Mouse (Mus musculus) forebrain, embryonic 16.5 days (tissue): Measurements from ENCODE around the gene Zfp512. TPM values are rescaled to one million over a fixed set of nuclear protein-coding genes. Genes with fewer than 3 reads are reported as not detected.
"Not testable (repeated sequence)": the region's sequence is repeated elsewhere in the genome, so short reads cannot be mapped to it uniquely, and the experiment has no call there.

Experiments
- ATAC-seq: fragments of 200-750 bp; cut with Nextera tagmentation; 2 replicates; pipeline ENCODE4 v1.8.0; 2017; ENCODE audit warnings: mild to moderate bottlenecking, moderate library complexity
- H3K27ac ChIP-seq: fragments of 300-500 bp; sonication (generic); 2 replicates; pipeline ENCODE4 v1.5.1; 2014; ENCODE audit warnings: low read length, control low read depth
- H3K27me3 ChIP-seq: fragments of 300-500 bp; sonication (generic); replicated peaks from 2 replicates; pipeline ENCODE4 v1.6.1; 2014; ENCODE audit warnings: low read length; ENCODE audit not compliant: control insufficient read depth, insufficient read depth
- H3K36me3 ChIP-seq: fragments of 300-500 bp; sonication (generic); 2 replicates; pipeline ENCODE4 v1.6.1; 2014; ENCODE audit not compliant: control insufficient read depth, insufficient read depth
- H3K4me1 ChIP-seq: fragments of 300-500 bp; sonication (generic); replicated peaks from 2 replicates; pipeline ENCODE4 v1.6.1; 2014; ENCODE audit warnings: low read length; ENCODE audit not compliant: control insufficient read depth, insufficient read depth
- H3K4me2 ChIP-seq: fragments of 300-500 bp; sonication (generic); 2 replicates; pipeline ENCODE4 v1.6.1; 2014; ENCODE audit warnings: mild to moderate bottlenecking, low read length, control low read depth
- H3K4me3 ChIP-seq: fragments of 300-500 bp; sonication (generic); replicated peaks from 2 replicates; pipeline ENCODE4 v1.5.1; 2014; ENCODE audit warnings: mild to moderate bottlenecking, low read length, control low read depth
- H3K9ac ChIP-seq: fragments of 300-500 bp; sonication (generic); replicated peaks from 2 replicates; pipeline ENCODE4 v1.6.1; 2014; ENCODE audit warnings: low read depth, low read length, control low read depth
- H3K9me3 ChIP-seq: fragments of 300-500 bp; sonication (generic); 2 replicates; pipeline ENCODE4 v1.6.1; 2016; ENCODE audit warnings: low read length; ENCODE audit not compliant: control insufficient read depth
- WGBS: fragments of 180-500 bp; shearing (Covaris S2); extraction: QIAGEN DNeasy Blood & Tissue Kit; methylation state at CpG from one replicate; pipeline ENCODE4 v1.1.7; 2014; 5-methylcytosine and 5-hydroxymethylcytosine counted together
- polyA plus RNA-seq: library from polyadenylated mRNA; unstranded; fragments of >200 nt; fragmentation: Nextera tagmentation; extraction: Ambion mirVana; gene quantifications from 2 replicates; pipeline ENCODE4 v1.2.1, GENCODE M21; 2015

Gene Zfp512
- polyA plus RNA-seq, result 127 and 138 TPM in 2 replicates

DNA sequence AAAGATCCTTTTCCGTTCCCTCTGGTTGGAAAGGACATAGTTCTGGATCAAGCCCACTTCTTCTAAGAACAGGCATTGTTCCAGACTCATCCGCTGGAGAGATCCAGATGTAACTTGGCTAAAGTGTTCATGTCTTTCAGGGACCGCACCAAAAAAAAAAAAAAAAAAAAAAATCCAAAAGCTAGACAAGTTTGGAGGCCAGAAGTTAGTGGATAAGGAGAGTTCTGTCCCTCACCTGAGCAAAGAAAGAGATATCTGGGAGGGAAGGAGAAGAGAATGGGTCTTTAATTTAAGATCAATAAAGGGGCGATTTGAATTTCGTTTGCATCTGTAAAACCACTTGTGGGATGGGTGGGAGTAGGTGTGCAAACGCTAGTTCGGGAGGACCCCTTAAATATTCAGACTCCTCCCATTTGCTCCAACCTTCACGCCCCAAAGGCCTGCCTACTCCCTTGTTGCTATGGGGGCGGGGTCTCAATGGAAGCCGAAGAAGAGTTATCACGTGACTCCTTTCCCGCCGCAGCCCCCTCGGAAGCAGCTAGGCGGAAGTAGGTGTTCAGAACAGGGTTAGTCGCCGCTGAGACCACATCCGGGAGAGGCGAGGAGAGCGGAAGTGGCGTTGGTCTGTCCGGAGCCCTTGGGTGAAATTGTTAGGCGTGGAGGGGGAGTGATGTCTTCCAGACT is at the start of gene Zfp512:
Gene Zfp512 (plus strand): TSS at position 554 of the 684 bp plus-strand sequence.
- peak; percentile 99 for ATAC-seq
- no peaks in the 10 kb centered on the region for H3K36me3 ChIP-seq
- no peaks in the 10 kb centered on the region for H3K9me3 ChIP-seq
- peak within 1 kb of the TSS; percentile 67 for H3K4me3 ChIP-seq
- no peak within 1 kb of the TSS for H3K27ac ChIP-seq
- peak within 1 kb of the TSS; percentile 93 for H3K4me2 ChIP-seq
- WGBS, result 6% methylated on average over 23 of the region's 23 CpGs
- H3K27me3 ChIP-seq, result no peaks in the 10 kb centered on the region
- H3K9ac ChIP-seq, result peak within 1 kb of the TSS; percentile 66
- H3K4me1 ChIP-seq, result peaks cover 15% of the 10 kb centered on the region

DNA sequence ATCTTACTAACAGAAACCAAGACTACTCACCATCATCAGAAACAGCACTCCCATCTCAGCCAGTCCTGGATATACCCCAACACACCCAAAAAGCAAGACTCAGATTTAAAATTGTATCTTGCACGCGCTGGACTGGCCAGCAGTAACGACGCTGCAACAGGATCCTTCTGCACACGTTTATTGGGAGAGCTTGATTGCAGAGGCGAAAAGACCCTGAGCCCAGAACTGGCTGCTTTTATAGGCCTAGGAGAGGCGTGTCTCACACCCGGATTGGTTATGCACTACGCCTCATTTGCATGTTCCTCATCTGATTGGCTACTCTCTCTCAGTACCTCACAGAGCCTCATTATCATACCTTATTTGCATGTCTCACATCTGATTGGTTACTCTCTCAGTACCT is 17.5 kb upstream of the Zfp512 start:
- not testable (repeated sequence) for H3K4me3 ChIP-seq, H3K36me3 ChIP-seq, H3K27ac ChIP-seq, H3K9ac ChIP-seq, H3K4me2 ChIP-seq, H3K9me3 ChIP-seq, H3K27me3 ChIP-seq, ATAC-seq, H3K4me1 ChIP-seq
- WGBS, result 95% methylated on average over 9 of the region's 9 CpGs

DNA sequence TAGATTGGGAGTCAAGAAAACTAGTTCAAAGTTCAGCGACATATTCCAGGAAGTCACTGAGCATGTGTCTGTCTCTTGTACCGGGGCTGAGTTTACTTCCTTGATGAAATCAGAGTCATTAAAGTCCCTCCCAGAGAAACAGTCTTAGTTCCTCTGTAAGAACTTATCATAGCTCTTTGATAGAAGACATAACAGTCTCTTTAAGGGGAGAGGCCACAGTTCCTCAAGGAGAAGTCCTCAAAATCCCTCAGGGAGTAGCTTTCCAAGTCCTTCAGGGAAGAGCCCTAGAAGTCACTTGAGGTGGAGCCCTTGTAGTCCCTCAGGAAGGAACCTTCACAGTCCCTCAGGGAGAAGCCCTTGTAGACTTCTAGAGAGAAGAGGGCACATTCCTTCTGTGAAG is 895 bp upstream of the Zfp512 start:
- H3K9me3 ChIP-seq, result no peaks in the 10 kb centered on the region
- H3K27me3 ChIP-seq, result no peaks in the 10 kb centered on the region
- H3K4me1 ChIP-seq, result peaks cover 15% of the 10 kb centered on the region
- no peak overlapping the region for H3K4me2 ChIP-seq
- H3K4me3 ChIP-seq, result no peak overlapping the region
- WGBS, result 90% methylated on average over 2 of the region's 2 CpGs
- no peak overlapping the region for H3K27ac ChIP-seq
- no peak overlapping the region for H3K9ac ChIP-seq
- no peaks in the 10 kb centered on the region for H3K36me3 ChIP-seq
- no peak for ATAC-seq

DNA sequence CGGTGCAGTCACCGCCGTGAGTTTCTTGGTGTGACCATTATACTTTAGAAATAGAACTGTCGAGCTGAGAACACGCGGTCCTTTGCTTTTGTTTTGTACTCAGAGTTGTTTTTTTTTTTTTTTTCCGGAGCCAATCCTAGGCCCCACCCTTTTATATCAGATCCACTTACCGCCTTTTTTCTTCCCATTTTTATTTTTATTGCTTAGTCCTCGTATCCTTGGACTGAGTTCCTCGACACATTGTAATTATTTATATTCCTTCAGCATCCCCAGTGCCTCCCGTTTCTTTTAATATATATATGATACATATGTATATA is 289 bp downstream of the Zfp512 start:
- Histone ChIP-seq H3K36me3 (no peaks in the 10 kb centered on the region), H3K27ac (no peak overlapping the region), H3K9me3 (no peaks in the 10 kb centered on the region), H3K4me2 (peak overlapping the region; percentile 93), H3K9ac (peak overlapping the region; percentile 59), H3K4me1 (peaks cover 15% of the 10 kb centered on the region), H3K4me3 (peak overlapping the region; percentile 67), H3K27me3 (no peaks in the 10 kb centered on the region)
- WGBS, result under 1% methylated on average over 11 of the region's 11 CpGs
- no peak for ATAC-seq

DNA sequence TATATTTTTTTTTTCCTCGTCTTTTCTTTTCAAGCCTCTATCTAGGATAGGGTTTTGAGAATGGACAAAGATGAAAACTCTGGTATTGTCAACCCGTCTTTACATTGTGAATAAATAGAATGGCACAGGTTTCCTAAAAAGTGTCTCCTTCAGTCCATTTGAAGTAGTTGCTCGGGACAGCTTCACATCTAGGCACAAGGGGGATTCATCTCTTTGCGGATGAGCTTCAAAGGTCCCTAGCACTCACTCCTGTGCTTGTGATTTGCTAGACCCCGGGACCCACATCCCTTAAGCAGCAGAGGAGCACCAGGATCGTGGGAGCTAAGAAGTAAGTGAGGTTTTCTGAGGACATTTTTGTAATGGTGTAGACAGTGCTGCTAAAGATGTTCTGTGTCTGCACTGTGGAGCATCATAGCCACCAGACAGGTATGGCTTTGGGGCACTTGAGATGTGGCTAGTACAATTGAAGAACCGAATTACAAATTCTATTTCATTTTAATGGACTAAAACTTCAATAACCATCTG is 717 bp downstream of the Zfp512 start:
- 14% methylated on average over 7 of the region's 7 CpGs for WGBS
- peak overlapping the region; percentile 93 for H3K4me2 ChIP-seq
- H3K4me1 ChIP-seq, result peaks cover 15% of the 10 kb centered on the region
- no peaks in the 10 kb centered on the region for H3K9me3 ChIP-seq
- peak overlapping the region; percentile 66 for H3K9ac ChIP-seq
- H3K4me3 ChIP-seq, result peak overlapping the region; percentile 67
- H3K27ac ChIP-seq, result no peak overlapping the region
- H3K27me3 ChIP-seq, result no peaks in the 10 kb centered on the region
- no peaks in the 10 kb centered on the region for H3K36me3 ChIP-seq
- ATAC-seq, result no peak

DNA sequence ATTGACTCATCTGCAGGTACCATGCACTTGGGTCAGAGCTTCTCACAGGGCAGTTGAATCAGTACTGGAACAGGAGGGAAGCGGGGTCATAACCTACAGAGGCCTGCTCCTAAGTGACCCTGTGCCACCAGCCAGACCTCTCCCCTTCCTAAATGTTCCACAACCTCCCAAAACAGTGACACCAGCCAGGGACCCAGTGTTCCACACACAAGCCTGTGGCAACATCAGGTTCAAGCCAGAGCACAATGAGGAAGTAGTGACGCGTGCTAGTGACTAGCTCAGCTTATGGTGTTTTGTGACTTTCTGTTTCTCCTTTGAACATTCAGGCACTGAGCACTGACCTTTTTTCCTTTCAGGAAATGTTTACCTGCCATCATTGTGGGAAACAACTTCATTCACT is 15.6 kb downstream of the Zfp512 start:
- Histone ChIP-seq H3K4me2 (no peak overlapping the region), H3K4me3 (no peak overlapping the region), H3K36me3 (peaks cover 43% of the 10 kb centered on the region), H3K27ac (no peak overlapping the region), H3K4me1 (no peaks in the 10 kb centered on the region), H3K9ac (no peak overlapping the region), H3K27me3 (no peaks in the 10 kb centered on the region), H3K9me3 (no peaks in the 10 kb centered on the region)
- no peak for ATAC-seq
- WGBS, result 97% methylated on average over 3 of the region's 3 CpGs

DNA sequence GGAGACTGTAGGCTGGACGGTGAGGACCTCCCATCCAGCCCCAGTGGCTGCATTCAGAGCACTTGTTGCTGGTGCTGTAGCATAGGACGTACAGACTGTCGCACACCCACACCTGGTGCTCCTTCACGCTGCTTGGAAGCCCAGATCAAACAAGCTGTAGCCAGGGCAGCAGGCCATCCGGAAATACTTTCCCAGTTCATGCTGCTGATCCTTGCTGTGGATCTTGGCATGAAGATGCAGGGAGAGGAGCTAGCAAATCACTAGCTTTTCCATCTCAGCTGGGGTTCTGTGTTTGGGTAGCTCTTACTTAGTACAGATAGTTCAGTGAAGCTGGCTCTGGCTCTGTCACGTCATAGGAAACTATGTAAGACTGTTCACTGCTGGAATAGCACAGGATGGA is 17.5 kb downstream of the Zfp512 start:
- WGBS, result 93% methylated on average over 6 of the region's 6 CpGs
- H3K9ac ChIP-seq, result no peak overlapping the region
- H3K36me3 ChIP-seq, result peaks cover 60% of the 10 kb centered on the region
- H3K9me3 ChIP-seq, result no peaks in the 10 kb centered on the region
- no peak overlapping the region for H3K4me3 ChIP-seq
- no peak overlapping the region for H3K4me2 ChIP-seq
- no peak for ATAC-seq
- no peaks in the 10 kb centered on the region for H3K27me3 ChIP-seq
- H3K4me1 ChIP-seq, result no peaks in the 10 kb centered on the region
- H3K27ac ChIP-seq, result no peak overlapping the region

DNA sequence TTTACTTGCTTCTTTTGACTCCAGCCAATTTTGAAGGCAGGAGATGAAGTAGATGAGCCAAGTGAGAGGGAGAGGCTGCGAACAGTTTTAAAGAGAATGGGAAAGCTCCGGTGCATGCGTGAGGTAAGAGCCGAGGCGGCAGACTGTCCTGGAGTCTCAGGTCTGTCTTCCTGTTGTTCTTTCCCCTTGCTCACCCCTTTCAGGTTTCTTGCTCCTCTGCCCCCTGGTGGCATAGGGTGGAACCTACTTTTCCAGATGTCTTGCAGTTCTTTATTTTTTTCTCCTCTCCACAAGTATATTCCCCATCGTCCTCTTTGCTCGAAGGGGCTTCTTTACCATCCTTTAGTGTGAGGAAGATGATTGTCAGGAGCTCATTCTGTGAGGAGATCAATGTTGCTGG is 18.1 kb downstream of the Zfp512 start:
- Histone ChIP-seq H3K9ac (no peak overlapping the region), H3K4me3 (no peak overlapping the region), H3K4me1 (no peaks in the 10 kb centered on the region), H3K9me3 (no peaks in the 10 kb centered on the region), H3K27ac (no peak overlapping the region), H3K4me2 (no peak overlapping the region), H3K36me3 (peaks cover 61% of the 10 kb centered on the region), H3K27me3 (no peaks in the 10 kb centered on the region)
- 82% methylated on average over 7 of the region's 7 CpGs for WGBS
- ATAC-seq, result no peak

DNA sequence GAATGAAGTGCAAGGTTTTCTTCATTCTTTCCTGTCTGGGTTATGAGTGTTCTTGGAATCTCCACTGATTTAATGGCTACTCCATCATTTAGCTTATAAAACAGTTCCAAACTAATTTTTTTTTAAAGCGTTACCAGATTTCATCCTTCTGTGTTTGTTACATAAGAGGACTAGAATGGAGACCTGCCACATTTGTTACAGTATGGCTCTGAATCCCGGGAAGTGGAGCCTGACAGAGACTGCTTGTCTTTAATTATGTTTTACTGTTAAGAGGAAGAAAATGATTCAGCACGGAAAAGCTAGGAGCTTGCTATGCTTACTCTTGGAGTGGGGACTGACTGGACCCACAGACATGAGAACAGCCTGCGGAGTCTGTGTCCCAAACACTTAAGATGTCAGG is 28.3 kb downstream of the Zfp512 start:
- H3K4me2 ChIP-seq, result no peak overlapping the region
- no peak for ATAC-seq
- H3K27ac ChIP-seq, result no peak overlapping the region
- H3K4me1 ChIP-seq, result no peaks in the 10 kb centered on the region
- no peaks in the 10 kb centered on the region for H3K27me3 ChIP-seq
- H3K36me3 ChIP-seq, result peaks cover 48% of the 10 kb centered on the region
- no peak overlapping the region for H3K9ac ChIP-seq
- WGBS, result 95% methylated on average over 4 of the region's 4 CpGs
- no peak overlapping the region for H3K4me3 ChIP-seq
- no peaks in the 10 kb centered on the region for H3K9me3 ChIP-seq

DNA sequence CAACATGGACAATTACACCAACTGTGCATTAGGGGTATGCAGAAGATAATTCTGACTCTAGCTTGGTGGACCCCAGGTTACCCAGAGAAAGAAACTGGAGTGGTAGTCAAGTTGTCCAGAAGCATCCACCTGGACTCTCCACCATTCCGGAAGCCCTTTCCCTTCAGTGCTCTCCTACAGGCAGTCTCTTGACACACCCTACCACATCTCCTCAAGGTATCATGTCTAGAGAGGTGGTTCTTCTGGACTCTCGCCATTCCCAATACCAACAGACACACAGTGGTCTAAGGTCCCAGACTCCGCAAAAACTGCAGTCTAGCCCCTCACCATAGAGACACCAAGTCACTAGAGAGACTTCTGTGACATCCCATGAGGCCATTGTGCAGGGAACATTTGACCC is 33.2 kb downstream of the Zfp512 start, which contains the start of gene 4930548H24Rik:
Gene 4930548H24Rik (plus strand): TSS at position 301 of the 400 bp plus-strand sequence.
- H3K4me1 ChIP-seq, result no peaks in the 10 kb centered on the region
- H3K4me3 ChIP-seq, result no peak within 1 kb of the TSS
- H3K9me3 ChIP-seq, result no peaks in the 10 kb centered on the region
- ATAC-seq, result no peak
- H3K36me3 ChIP-seq, result peaks cover 14% of the 10 kb centered on the region
- H3K4me2 ChIP-seq, result no peak within 1 kb of the TSS
- no peak within 1 kb of the TSS for H3K9ac ChIP-seq
- H3K27ac ChIP-seq, result no peak within 1 kb of the TSS
- 92% methylated on average over 3 of the region's 3 CpGs for WGBS
- H3K27me3 ChIP-seq, result no peaks in the 10 kb centered on the region
